Mouse (Mus musculus): ENCODE measurements around the gene Mucl3. TPM values are rescaled to one million over a fixed set of nuclear protein-coding genes. Genes with fewer than 3 reads are reported as not detected.

The Mucl3 gene
- polyA plus RNA-seq (2014; fragmentation: Illumina TruSeq; extraction: RNeasy Lipid Tissue Mini Kit (QIAGEN cat#74804); ENCODE audit: low read depth, low replicate concordance): not detected

GRCm38 (mm10) chr17:35643609-35644236, at the start of gene Mucl3:
TSS of gene Mucl3 (minus strand) at chr17:35643695.

GRCm38 (mm10) chr17:35673416-35674035, 30.0 kb upstream of the Mucl3 start, which contains the start of gene Gtf2h4:
TSS of gene Gtf2h4 (minus strand) at chr17:35673739.

GRCm38 (mm10) chr17:35667334-35668065, 24.0 kb upstream of the Mucl3 start, which contains the start of gene Vars2:
TSS of gene Vars2 (minus strand) at chr17:35667592.

GRCm38 (mm10) chr17:35626537-35626936, 17.0 kb downstream of the Mucl3 start, which contains the start of gene Gm9573:
TSS of gene Gm9573 (minus strand) at chr17:35626637.

GRCm38 (mm10) chr17:35601249-35601648, 42.2 kb downstream of the Mucl3 start, which contains the start of gene Sfta2:
TSS of gene Sfta2 (plus strand) at chr17:35601549.

Other genes with a start within 250 kb of the Mucl3 start
- gene H2-Q6, start 218.8 kb downstream of the Mucl3 start, polyA plus RNA-seq (2014; fragmentation: Illumina TruSeq; extraction: RNeasy Lipid Tissue Mini Kit (QIAGEN cat#74804); ENCODE audit: low read depth, low replicate concordance): 27.5 TPM
- gene H2-Q7, start 204.5 kb downstream of the Mucl3 start, polyA plus RNA-seq (2014; fragmentation: Illumina TruSeq; extraction: RNeasy Lipid Tissue Mini Kit (QIAGEN cat#74804); ENCODE audit: low read depth, low replicate concordance): 30.0 TPM
- gene H2-Q10, start 173.6 kb downstream of the Mucl3 start, polyA plus RNA-seq (2014; fragmentation: Illumina TruSeq; extraction: RNeasy Lipid Tissue Mini Kit (QIAGEN cat#74804); ENCODE audit: low read depth, low replicate concordance): 6.2 TPM
- gene Pou5f1, start 137.7 kb downstream of the Mucl3 start, polyA plus RNA-seq (2014; fragmentation: Illumina TruSeq; extraction: RNeasy Lipid Tissue Mini Kit (QIAGEN cat#74804); ENCODE audit: low read depth, low replicate concordance): not detected
- gene Tcf19, start 126.9 kb downstream of the Mucl3 start, polyA plus RNA-seq (2014; fragmentation: Illumina TruSeq; extraction: RNeasy Lipid Tissue Mini Kit (QIAGEN cat#74804); ENCODE audit: low read depth, low replicate concordance): 6.6 TPM
- gene Cchcr1, start 126.6 kb downstream of the Mucl3 start, polyA plus RNA-seq (2014; fragmentation: Illumina TruSeq; extraction: RNeasy Lipid Tissue Mini Kit (QIAGEN cat#74804); ENCODE audit: low read depth, low replicate concordance): 13.5 TPM
- not detected for gene Psors1c2, start 110.5 kb downstream of the Mucl3 start, polyA plus RNA-seq (2014; fragmentation: Illumina TruSeq; extraction: RNeasy Lipid Tissue Mini Kit (QIAGEN cat#74804); ENCODE audit: low read depth, low replicate concordance)
- 27.1 TPM for gene Cdsn, start 91.6 kb downstream of the Mucl3 start, polyA plus RNA-seq (2014; fragmentation: Illumina TruSeq; extraction: RNeasy Lipid Tissue Mini Kit (QIAGEN cat#74804); ENCODE audit: low read depth, low replicate concordance)
- gene 2300002M23Rik, start 76.2 kb downstream of the Mucl3 start, polyA plus RNA-seq (2014; fragmentation: Illumina TruSeq; extraction: RNeasy Lipid Tissue Mini Kit (QIAGEN cat#74804); ENCODE audit: low read depth, low replicate concordance): 0.65 TPM
- 0.82 TPM for gene Sfta2, start 42.1 kb downstream of the Mucl3 start, polyA plus RNA-seq (2014; fragmentation: Illumina TruSeq; extraction: RNeasy Lipid Tissue Mini Kit (QIAGEN cat#74804); ENCODE audit: low read depth, low replicate concordance)
- gene Gm9573, start 17.1 kb downstream of the Mucl3 start, polyA plus RNA-seq (2014; fragmentation: Illumina TruSeq; extraction: RNeasy Lipid Tissue Mini Kit (QIAGEN cat#74804); ENCODE audit: low read depth, low replicate concordance): not detected
- 13.1 TPM for gene Vars2, start 23.9 kb upstream of the Mucl3 start, polyA plus RNA-seq (2014; fragmentation: Illumina TruSeq; extraction: RNeasy Lipid Tissue Mini Kit (QIAGEN cat#74804); ENCODE audit: low read depth, low replicate concordance)
- 14.5 TPM for gene Gtf2h4, start 30.0 kb upstream of the Mucl3 start, polyA plus RNA-seq (2014; fragmentation: Illumina TruSeq; extraction: RNeasy Lipid Tissue Mini Kit (QIAGEN cat#74804); ENCODE audit: low read depth, low replicate concordance)
- gene Ddr1, start 60.9 kb upstream of the Mucl3 start, polyA plus RNA-seq (2014; fragmentation: Illumina TruSeq; extraction: RNeasy Lipid Tissue Mini Kit (QIAGEN cat#74804); ENCODE audit: low read depth, low replicate concordance): 40.9 TPM
- 31.3 TPM for gene Ier3, start 178.0 kb upstream of the Mucl3 start, polyA plus RNA-seq (2014; fragmentation: Illumina TruSeq; extraction: RNeasy Lipid Tissue Mini Kit (QIAGEN cat#74804); ENCODE audit: low read depth, low replicate concordance)
- gene Flot1, start 179.5 kb upstream of the Mucl3 start, polyA plus RNA-seq (2014; fragmentation: Illumina TruSeq; extraction: RNeasy Lipid Tissue Mini Kit (QIAGEN cat#74804); ENCODE audit: low read depth, low replicate concordance): 61.9 TPM
- gene Tubb5, start 194.6 kb upstream of the Mucl3 start, polyA plus RNA-seq (2014; fragmentation: Illumina TruSeq; extraction: RNeasy Lipid Tissue Mini Kit (QIAGEN cat#74804); ENCODE audit: low read depth, low replicate concordance): 113 TPM
- 18.2 TPM for gene Mdc1, start 197.8 kb upstream of the Mucl3 start, polyA plus RNA-seq (2014; fragmentation: Illumina TruSeq; extraction: RNeasy Lipid Tissue Mini Kit (QIAGEN cat#74804); ENCODE audit: low read depth, low replicate concordance)
- gene Nrm, start 217.6 kb upstream of the Mucl3 start, polyA plus RNA-seq (2014; fragmentation: Illumina TruSeq; extraction: RNeasy Lipid Tissue Mini Kit (QIAGEN cat#74804); ENCODE audit: low read depth, low replicate concordance): 4.6 TPM
- gene Ppp1r18, start 221.9 kb upstream of the Mucl3 start, polyA plus RNA-seq (2014; fragmentation: Illumina TruSeq; extraction: RNeasy Lipid Tissue Mini Kit (QIAGEN cat#74804); ENCODE audit: low read depth, low replicate concordance): 31.0 TPM
- 39.2 TPM for gene Dhx16, start 236.1 kb upstream of the Mucl3 start, polyA plus RNA-seq (2014; fragmentation: Illumina TruSeq; extraction: RNeasy Lipid Tissue Mini Kit (QIAGEN cat#74804); ENCODE audit: low read depth, low replicate concordance)